Comparison of ENCODE assay signal across 20 mouse cellular contexts in genomic region chr14:25866832-25867231, GRCm38 (mm10). TPM values are rescaled to one million over a fixed set of nuclear protein-coding genes. Genes with fewer than 3 reads are reported as not detected.
DNase-seq lines count a peak whose midpoint lies in the region; ATAC-seq and TF ChIP-seq lines count a peak whose summit lies in the region.
"Had no signal": no experiment of that assay in that cellular context is flagged by ENCODE, and none has a peak within 500 bp of the region (broad histone marks: within the 10 kb centered on the region; RNA-seq: fewer than 3 reads in every experiment).

No protein-coding gene starts in this region.

- H3K4me2 ChIP-seq in embryonic facial prominence, embryonic 15.5 days (replicated peaks) = no peak overlapping the region
- H3K4me2 ChIP-seq in hindbrain, embryonic 16.5 days (ENCODE audit: low read length) = no peak overlapping the region
- H3K4me2 ChIP-seq: forebrain, embryonic 15.5 days; heart, embryonic 13.5 days; hindbrain, embryonic 15.5 days; lung, embryonic 15.5 days had no signal

- TF ChIP-seq CTCF in layer of hippocampus, adult 2 months (conservative IDR thresholded peaks at IDR 0.05) = no peak
- no peak for TF ChIP-seq CTCF in testis, adult 2 months (IDR thresholded peaks at IDR 0.05; ENCODE audit: control insufficient read depth, insufficient read depth, insufficient replicate concordance, low read depth, low read length)

- H3K9ac ChIP-seq in embryonic facial prominence, embryonic 15.5 days = no peak overlapping the region
- no peak overlapping the region for H3K9ac ChIP-seq in hindbrain, embryonic 16.5 days (ENCODE audit: low read depth, low read length)
- H3K9ac ChIP-seq: forebrain, embryonic 15.5 days; heart, embryonic 13.5 days; hindbrain, embryonic 15.5 days; lung, embryonic 15.5 days had no signal

- no peaks in the 10 kb centered on the region for H3K9me3 ChIP-seq in embryonic facial prominence, embryonic 15.5 days (replicated peaks)
- no peaks in the 10 kb centered on the region for H3K9me3 ChIP-seq in embryonic facial prominence, embryonic 10.5 days
- no peaks in the 10 kb centered on the region for H3K9me3 ChIP-seq in hindbrain, embryonic 16.5 days (ENCODE audit: control insufficient read depth, low read length)
- H3K9me3 ChIP-seq: forebrain, embryonic 15.5 days; heart, embryonic 13.5 days; hindbrain, embryonic 15.5 days; lung, embryonic 15.5 days; megakaryocyte, embryonic 14.5 days had no signal

- no peak overlapping the region for H3K4me3 ChIP-seq in embryonic facial prominence, embryonic 15.5 days (replicated peaks)
- H3K4me3 ChIP-seq in embryonic facial prominence, embryonic 10.5 days = no peak overlapping the region
- H3K4me3 ChIP-seq in layer of hippocampus, adult 2 months = no peak overlapping the region
- H3K4me3 ChIP-seq in testis, adult 2 months (ENCODE audit: control insufficient read depth, low read depth, low read length) = no peak overlapping the region
- H3K4me3 ChIP-seq in hindbrain, embryonic 16.5 days (ENCODE audit: low read length) = no peak overlapping the region
- H3K4me3 ChIP-seq: forebrain, embryonic 15.5 days; heart, embryonic 13.5 days; hindbrain, embryonic 15.5 days; left cerebral cortex, adult 2 months; lung, embryonic 15.5 days; megakaryocyte, embryonic 14.5 days had no signal

- no peaks in the 10 kb centered on the region for H3K36me3 ChIP-seq in embryonic facial prominence, embryonic 15.5 days
- H3K36me3 ChIP-seq in embryonic facial prominence, embryonic 10.5 days (replicated peaks) = no peaks in the 10 kb centered on the region
- no peaks in the 10 kb centered on the region for H3K36me3 ChIP-seq in testis, adult 2 months (ENCODE audit: control insufficient read depth, insufficient read depth, low read length)
- no peaks in the 10 kb centered on the region for H3K36me3 ChIP-seq in hindbrain, embryonic 16.5 days (ENCODE audit: control insufficient read depth, insufficient read depth, low read length)
- H3K36me3 ChIP-seq: forebrain, embryonic 15.5 days; heart, embryonic 13.5 days; hindbrain, embryonic 15.5 days; lung, embryonic 15.5 days had no signal

- no peak for ATAC-seq in embryonic facial prominence, embryonic 15.5 days (ENCODE audit: insufficient number of reproducible peaks, low FRiP score, low TSS enrichment, low read depth)
- ATAC-seq in hindbrain, embryonic 16.5 days = no peak
- ATAC-seq: forebrain, embryonic 15.5 days had no signal

- H3K27ac ChIP-seq in embryonic facial prominence, embryonic 15.5 days (replicated peaks) = 0 out of 2 replicates have a peak overlapping the region, but pooled peaks have one; percentile 3
- no peak overlapping the region for H3K27ac ChIP-seq in embryonic facial prominence, embryonic 10.5 days (replicated peaks)
- H3K27ac ChIP-seq in layer of hippocampus, adult 2 months = peak overlapping the region; percentile 53; the same call in 1 of the 2 replicates
- H3K27ac ChIP-seq in testis, adult 2 months (ENCODE audit: control insufficient read depth, insufficient read depth, low read depth, low read length) = peak overlapping the region; percentile 73
- H3K27ac ChIP-seq in hindbrain, embryonic 16.5 days (ENCODE audit: low read depth, low read length) = no peak overlapping the region
- H3K27ac ChIP-seq: forebrain, embryonic 15.5 days; heart, embryonic 13.5 days; hindbrain, embryonic 15.5 days; left cerebral cortex, adult 2 months; lung, embryonic 15.5 days; stomach, postnatal 0 days had no signal

- no peaks in the 10 kb centered on the region for H3K27me3 ChIP-seq in embryonic facial prominence, embryonic 15.5 days
- H3K27me3 ChIP-seq in embryonic facial prominence, embryonic 10.5 days (replicated peaks; ENCODE audit: low read depth, poor library complexity, severe bottlenecking) = no peaks in the 10 kb centered on the region
- H3K27me3 ChIP-seq in testis, adult 2 months (ENCODE audit: control insufficient read depth, insufficient read depth, low read length) = no peaks in the 10 kb centered on the region
- H3K27me3 ChIP-seq in hindbrain, embryonic 16.5 days (replicated peaks; ENCODE audit: control insufficient read depth, insufficient read depth, low read length) = no peaks in the 10 kb centered on the region
- H3K27me3 ChIP-seq: forebrain, embryonic 15.5 days; heart, embryonic 13.5 days; hindbrain, embryonic 15.5 days; lung, embryonic 15.5 days; megakaryocyte, embryonic 14.5 days had no signal

- H3K4me1 ChIP-seq in embryonic facial prominence, embryonic 15.5 days = peaks cover 9% of the 10 kb centered on the region; the same call in 1 of the 2 replicates
- H3K4me1 ChIP-seq in embryonic facial prominence, embryonic 10.5 days = peaks cover 41% of the 10 kb centered on the region
- peaks cover 20% of the 10 kb centered on the region for H3K4me1 ChIP-seq in testis, adult 2 months (ENCODE audit: control insufficient read depth, insufficient read depth, low read length)
- H3K4me1 ChIP-seq in hindbrain, embryonic 16.5 days (ENCODE audit: control insufficient read depth, insufficient read depth, low read depth, low read length) = no peaks in the 10 kb centered on the region
- H3K4me1 ChIP-seq: forebrain, embryonic 15.5 days had no signal

- no peak for TF ChIP-seq POLR2A in testis, adult 2 months (IDR thresholded peaks at IDR 0.05; ENCODE audit: control insufficient read depth, low read depth, low read length)

- intact Hi-C loops in gastrocnemius, postnatal 14 days (cut with DNase I; ENCODE audit: low total_unique reads) = no loop called here

- no peak for DNase-seq in embryonic facial prominence, embryonic 10.5 days (ENCODE audit: low spot score)
- DNase-seq in layer of hippocampus, adult 2 months (ENCODE audit: low spot score in 2 of 2) = no peak
- no peak for DNase-seq in layer of hippocampus, postnatal 10 days (ENCODE audit: low spot score in 2 of 2)
- peak; percentile 55 for DNase-seq in gastrocnemius, postnatal 14 days
- no peak for DNase-seq in T-cell, adult 2 months (ENCODE audit: low spot score)
- DNase-seq: cerebellum, postnatal 10 days; kidney, postnatal 4 days had no signal

- WGBS in embryonic facial prominence, embryonic 15.5 days = 65% methylated on average over 11 of the region's 11 CpGs
- 83% methylated on average over 11 of the region's 11 CpGs for WGBS in embryonic facial prominence, embryonic 10.5 days
- WGBS in hindbrain, embryonic 16.5 days = 84% methylated on average over 10 of the region's 11 CpGs

RNA-seq across cellular contexts. Expression of gene Anxa11, which starts 24.9 kb away (rescaled TPM):
- polyA plus RNA-seq in embryonic facial prominence, embryonic 15.5 days (2015; fragmentation: Nextera tagmentation; extraction: Ambion mirVana) = 29.4 and 29.6 TPM in 2 replicates
- 5.3 and 6.1 TPM in 2 replicates for polyA plus RNA-seq in embryonic facial prominence, embryonic 10.5 days (2016; fragmentation: Nextera tagmentation; extraction: Ambion mirVana)
- total RNA-seq in layer of hippocampus, adult 2 months (2021) = 10 to 100 TPM; 87.9 to 88.8 TPM
- total RNA-seq in layer of hippocampus, postnatal 10 days (2021) = 10 to 100 TPM; 16.6 to 17.0 TPM
- total RNA-seq in gastrocnemius, postnatal 14 days (2021) = 10 to 100 TPM; 83.7 to 85.1 TPM
- polyA plus RNA-seq in testis, adult 2 months (2012; rRNA removed) = 55.8 and 59.2 TPM in 2 replicates
- polyA plus RNA-seq in hindbrain, embryonic 16.5 days (2015; fragmentation: Nextera tagmentation; extraction: Ambion mirVana) = 3.1 and 4.0 TPM in 2 replicates

RNA-seq across cellular contexts. Expression of gene Plac9a, which starts 36.1 kb away (rescaled TPM):
- polyA plus RNA-seq in embryonic facial prominence, embryonic 15.5 days (2015; fragmentation: Nextera tagmentation; extraction: Ambion mirVana) = 0.47 and 1.1 TPM in 2 replicates
- polyA plus RNA-seq in embryonic facial prominence, embryonic 10.5 days (2016; fragmentation: Nextera tagmentation; extraction: Ambion mirVana) = not detected in 2 replicates
- not detected for total RNA-seq in layer of hippocampus, adult 2 months (2021)
- 1 to 10 TPM in 1 of 2 experiments, not detected in 1; 2.6 TPM for total RNA-seq in layer of hippocampus, postnatal 10 days (2021)
- total RNA-seq in gastrocnemius, postnatal 14 days (2021) = 1 to 10 TPM; 2.9 to 3.6 TPM
- polyA plus RNA-seq in testis, adult 2 months (2012; rRNA removed) = 1.9 TPM in 2 replicates
- polyA plus RNA-seq in hindbrain, embryonic 16.5 days (2015; fragmentation: Nextera tagmentation; extraction: Ambion mirVana) = not detected in 2 replicates
- total RNA-seq: left cerebral cortex, adult 2 months; liver, adult 2 months; monocyte, adult 5-6 weeks had no signal
- polyA plus RNA-seq: embryonic facial prominence, embryonic 14.5 days; forebrain, embryonic 15.5 days; heart, embryonic 13.5 days; hindbrain, embryonic 15.5 days; liver, adult 2 months had no signal

Comparison
In these comparisons a context has a peak if more than half of its experiments do, and no peak if none do; other contexts are left out.
1. H3K27ac ChIP-seq: peak in embryonic facial prominence, embryonic 15.5 days (single experiment), layer of hippocampus, adult 2 months (single experiment) and testis, adult 2 months (single experiment); none in embryonic facial prominence, embryonic 10.5 days (single experiment) and hindbrain, embryonic 16.5 days (single experiment).